8 mouse cellular contexts compared by ENCODE assay signal in the genomic region with DNA sequence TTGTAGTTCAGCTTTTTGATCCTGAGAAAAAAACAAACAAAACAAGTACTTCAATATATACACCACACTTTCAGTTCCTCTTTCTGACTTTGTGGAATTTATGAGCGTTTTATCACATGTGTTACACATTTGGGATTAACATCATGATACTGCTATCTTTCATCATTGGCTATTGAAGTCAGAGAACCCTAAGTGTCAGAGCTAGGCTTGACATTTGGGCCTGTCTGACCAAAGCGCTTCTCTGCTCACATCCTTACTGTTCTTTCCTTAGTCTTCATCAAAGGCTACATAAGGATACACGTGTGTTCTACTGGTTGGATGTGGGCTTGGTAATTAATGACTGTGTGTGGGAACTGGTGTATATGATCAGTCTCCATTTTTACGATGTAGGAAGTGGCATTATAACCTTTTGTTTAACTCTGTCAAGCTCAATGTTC. TPM values are rescaled to one million over a fixed set of nuclear protein-coding genes. Genes with fewer than 3 reads are reported as not detected.
A peak's percentile ranks its signal among the peaks of the same experiment; 100 is the strongest.
DNase-seq lines count a peak whose midpoint lies in the region; ATAC-seq and TF ChIP-seq lines count a peak whose summit lies in the region.

No protein-coding gene starts in this region.

- H3K4me1 ChIP-seq in hindbrain, embryonic 10.5 days (replicated peaks) = peaks cover 32% of the 10 kb centered on the region
- 0 out of 2 replicates have a peak, but pooled peaks cover 2% of the 10 kb centered on the region for H3K4me1 ChIP-seq in hindbrain, embryonic 11.5 days (replicated peaks; ENCODE audit: control insufficient read depth, insufficient read depth, low read length)
- peaks cover 18% of the 10 kb centered on the region for H3K4me1 ChIP-seq in bone marrow macrophage, adult 2 months (ENCODE audit: control insufficient read depth, insufficient read depth, low read length)
- H3K4me1 ChIP-seq in hindbrain, postnatal 0 days (ENCODE audit: insufficient read depth, low read length) = peaks cover 7% of the 10 kb centered on the region; the same call in 1 of the 2 replicates
- H3K4me1 ChIP-seq in midbrain, embryonic 16.5 days (ENCODE audit: control insufficient read depth, insufficient read depth, low read length) = peaks cover 25% of the 10 kb centered on the region

- DNase-seq in hindbrain, embryonic 10.5 days (ENCODE audit: low spot score) = no peak
- no peak for DNase-seq in hindbrain, embryonic 11.5 days (ENCODE audit: low spot score)
- DNase-seq in hindbrain, postnatal 0 days (ENCODE audit: low spot score) = no peak
- no peak for DNase-seq in adrenal gland, postnatal 25 days
- no peak for DNase-seq in cerebellum, postnatal 14 days
- no peak for DNase-seq in adrenal gland, postnatal 4 days (ENCODE audit: low spot score in 2 of 2)

- no peak for ATAC-seq in hindbrain, embryonic 11.5 days (ENCODE audit: low FRiP score)
- no peak for ATAC-seq in hindbrain, postnatal 0 days
- ATAC-seq in midbrain, embryonic 16.5 days = no peak

- H3K4me2 ChIP-seq in hindbrain, embryonic 11.5 days (replicated peaks; ENCODE audit: low read depth, low read length) = no peak overlapping the region; the same call in 1 of the 2 replicates
- H3K4me2 ChIP-seq in hindbrain, postnatal 0 days (ENCODE audit: low read depth, low read length) = peak overlapping the region; percentile 89
- H3K4me2 ChIP-seq in midbrain, embryonic 16.5 days (ENCODE audit: low read length) = peak overlapping the region; percentile 75

- no peaks in the 10 kb centered on the region for H3K27me3 ChIP-seq in hindbrain, embryonic 10.5 days (ENCODE audit: insufficient read depth, poor library complexity, severe bottlenecking)
- H3K27me3 ChIP-seq in hindbrain, embryonic 11.5 days (ENCODE audit: control insufficient read depth, insufficient read depth, low read length) = no peaks in the 10 kb centered on the region
- H3K27me3 ChIP-seq in hindbrain, postnatal 0 days (ENCODE audit: insufficient read depth, low read length) = no peaks in the 10 kb centered on the region
- H3K27me3 ChIP-seq in midbrain, embryonic 16.5 days (ENCODE audit: control insufficient read depth, insufficient read depth, low read depth, low read length) = no peaks in the 10 kb centered on the region

- no peaks in the 10 kb centered on the region for H3K9me3 ChIP-seq in hindbrain, embryonic 10.5 days
- H3K9me3 ChIP-seq in hindbrain, embryonic 11.5 days (ENCODE audit: control insufficient read depth, low read length) = no peaks in the 10 kb centered on the region
- H3K9me3 ChIP-seq in hindbrain, postnatal 0 days (ENCODE audit: low read length) = no peaks in the 10 kb centered on the region
- H3K9me3 ChIP-seq in midbrain, embryonic 16.5 days (replicated peaks; ENCODE audit: control insufficient read depth, low read length, poor library complexity, severe bottlenecking) = no peaks in the 10 kb centered on the region

- no peak overlapping the region for H3K27ac ChIP-seq in hindbrain, embryonic 10.5 days
- no peak overlapping the region for H3K27ac ChIP-seq in hindbrain, embryonic 11.5 days (ENCODE audit: low read depth, low read length)
- H3K27ac ChIP-seq in bone marrow macrophage, adult 2 months (ENCODE audit: insufficient read depth, low read depth, low read length) = peak overlapping the region; percentile 86
- peak overlapping the region; percentile 91; the same call in 1 of the 2 replicates for H3K27ac ChIP-seq in hindbrain, postnatal 0 days
- no peak overlapping the region; the same call in 1 of the 2 replicates for H3K27ac ChIP-seq in midbrain, embryonic 16.5 days (ENCODE audit: low read length)

- no peak for TF ChIP-seq CTCF in bone marrow macrophage, adult 2 months (IDR thresholded peaks at IDR 0.05; ENCODE audit: low read depth, low read length)
- TF ChIP-seq CTCF in hindbrain, postnatal 0 days (IDR thresholded peaks at IDR 0.05; ENCODE audit: low read depth) = no peak

- no peak for TF ChIP-seq POLR2A in bone marrow macrophage, adult 2 months (IDR thresholded peaks at IDR 0.05; ENCODE audit: borderline replicate concordance, low read depth, low read length)

- peak overlapping the region; percentile 97; the same call in 1 of the 2 replicates for H3K4me3 ChIP-seq in hindbrain, embryonic 10.5 days
- H3K4me3 ChIP-seq in hindbrain, embryonic 11.5 days (ENCODE audit: low read depth, low read length) = no peak overlapping the region
- H3K4me3 ChIP-seq in bone marrow macrophage, adult 2 months (ENCODE audit: insufficient read depth, low read length) = peak overlapping the region; percentile 67; the same call in 1 of the 2 replicates
- H3K4me3 ChIP-seq in hindbrain, postnatal 0 days (ENCODE audit: low read length) = no peak overlapping the region
- 0 out of 2 replicates have a peak overlapping the region, but pooled peaks have one; percentile 0 for H3K4me3 ChIP-seq in midbrain, embryonic 16.5 days (ENCODE audit: low read depth, low read length)

- no peak overlapping the region for H3K9ac ChIP-seq in hindbrain, embryonic 11.5 days (ENCODE audit: low read depth, low read length)
- 0 out of 2 replicates have a peak overlapping the region, but pooled peaks have one; percentile 2 for H3K9ac ChIP-seq in hindbrain, postnatal 0 days (replicated peaks; ENCODE audit: low read length)
- no peak overlapping the region for H3K9ac ChIP-seq in midbrain, embryonic 16.5 days (ENCODE audit: low read depth, low read length)

- peaks cover 26% of the 10 kb centered on the region for H3K36me3 ChIP-seq in hindbrain, embryonic 10.5 days
- H3K36me3 ChIP-seq in hindbrain, embryonic 11.5 days (ENCODE audit: control insufficient read depth, insufficient read depth, low read length) = no peaks in the 10 kb centered on the region
- H3K36me3 ChIP-seq in hindbrain, postnatal 0 days (ENCODE audit: insufficient read depth, low read length) = peaks cover 9% of the 10 kb centered on the region; the same call in 1 of the 2 replicates
- no peaks in the 10 kb centered on the region for H3K36me3 ChIP-seq in midbrain, embryonic 16.5 days (ENCODE audit: control insufficient read depth, insufficient read depth, low read length)

- 82% methylated on average over 4 of the region's 4 CpGs for WGBS in hindbrain, embryonic 10.5 days
- WGBS in hindbrain, embryonic 11.5 days = 92% methylated on average over 4 of the region's 4 CpGs
- 71% methylated on average over 4 of the region's 4 CpGs for WGBS in hindbrain, postnatal 0 days
- WGBS in midbrain, embryonic 16.5 days = 74% methylated on average over 4 of the region's 4 CpGs

RNA-seq across cellular contexts. Expression of gene Alg9, which starts 0.8 kb away (rescaled TPM):
- 40.0 and 42.5 TPM in 2 replicates for polyA plus RNA-seq in hindbrain, embryonic 10.5 days (2016; fragmentation: Nextera tagmentation; extraction: Ambion mirVana)
- polyA plus RNA-seq in hindbrain, embryonic 11.5 days (2014; fragmentation: Nextera tagmentation; extraction: Ambion mirVana) = 38.3 and 39.3 TPM in 2 replicates
- 17.7 and 20.0 TPM in 2 replicates for polyA plus RNA-seq in bone marrow macrophage, adult 2 months (2012; ENCODE audit: insufficient read depth, insufficient read length, missing spikeins)
- 92.7 and 94.0 TPM in 2 replicates for total RNA-seq in hindbrain, postnatal 0 days (2014; rRNA removed)
- 46.4 and 49.9 TPM in 2 replicates for polyA plus RNA-seq in hindbrain, postnatal 0 days (2015; fragmentation: Nextera tagmentation; extraction: Ambion mirVana)
- polyA plus RNA-seq in midbrain, embryonic 16.5 days (2015; fragmentation: Nextera tagmentation; extraction: Ambion mirVana) = 57.2 and 61.5 TPM in 2 replicates
- total RNA-seq in adrenal gland, postnatal 25 days (2021) = 28.8 and 32.7 TPM in 2 replicates
- 10 to 100 TPM; 21.4 to 22.5 TPM for total RNA-seq in adrenal gland, postnatal 4 days (2021)

RNA-seq across cellular contexts. Expression of gene 1110032A03Rik, which starts 1.3 kb away (rescaled TPM):
- 30.0 and 39.2 TPM in 2 replicates for polyA plus RNA-seq in hindbrain, embryonic 10.5 days (2016; fragmentation: Nextera tagmentation; extraction: Ambion mirVana)
- polyA plus RNA-seq in hindbrain, embryonic 11.5 days (2014; fragmentation: Nextera tagmentation; extraction: Ambion mirVana) = 38.5 and 42.3 TPM in 2 replicates
- 47.7 and 48.7 TPM in 2 replicates for polyA plus RNA-seq in bone marrow macrophage, adult 2 months (2012; ENCODE audit: insufficient read depth, insufficient read length, missing spikeins)
- total RNA-seq in hindbrain, postnatal 0 days (2014; rRNA removed) = 39.1 and 42.3 TPM in 2 replicates
- polyA plus RNA-seq in hindbrain, postnatal 0 days (2015; fragmentation: Nextera tagmentation; extraction: Ambion mirVana) = 66.2 and 75.0 TPM in 2 replicates
- 46.7 and 56.0 TPM in 2 replicates for polyA plus RNA-seq in midbrain, embryonic 16.5 days (2015; fragmentation: Nextera tagmentation; extraction: Ambion mirVana)
- total RNA-seq in adrenal gland, postnatal 25 days (2021) = 36.7 and 44.8 TPM in 2 replicates
- 10 to 100 TPM; 35.5 to 36.5 TPM for total RNA-seq in adrenal gland, postnatal 4 days (2021)

RNA-seq across cellular contexts. Expression of gene Fdxacb1, which starts 6.0 kb away (rescaled TPM):
- polyA plus RNA-seq in hindbrain, embryonic 10.5 days (2016; fragmentation: Nextera tagmentation; extraction: Ambion mirVana) = 11.4 and 13.5 TPM in 2 replicates
- polyA plus RNA-seq in hindbrain, embryonic 11.5 days (2014; fragmentation: Nextera tagmentation; extraction: Ambion mirVana) = 13.4 and 15.5 TPM in 2 replicates
- 9.3 and 9.5 TPM in 2 replicates for polyA plus RNA-seq in bone marrow macrophage, adult 2 months (2012; ENCODE audit: insufficient read depth, insufficient read length, missing spikeins)
- 8.9 and 11.7 TPM in 2 replicates for total RNA-seq in hindbrain, postnatal 0 days (2014; rRNA removed)
- 9.6 and 12.0 TPM in 2 replicates for polyA plus RNA-seq in hindbrain, postnatal 0 days (2015; fragmentation: Nextera tagmentation; extraction: Ambion mirVana)
- polyA plus RNA-seq in midbrain, embryonic 16.5 days (2015; fragmentation: Nextera tagmentation; extraction: Ambion mirVana) = 10.7 and 11.7 TPM in 2 replicates
- 8.2 and 9.0 TPM in 2 replicates for total RNA-seq in adrenal gland, postnatal 25 days (2021)
- 1 to 10 TPM; 8.2 to 9.7 TPM for total RNA-seq in adrenal gland, postnatal 4 days (2021)

RNA-seq across cellular contexts. Expression of gene Hspb2, which starts 21.9 kb away (rescaled TPM):
- polyA plus RNA-seq in hindbrain, embryonic 10.5 days (2016; fragmentation: Nextera tagmentation; extraction: Ambion mirVana) = 0.65 and 0.71 TPM in 2 replicates
- polyA plus RNA-seq in hindbrain, embryonic 11.5 days (2014; fragmentation: Nextera tagmentation; extraction: Ambion mirVana) = 1.9 and 2.4 TPM in 2 replicates
- polyA plus RNA-seq in bone marrow macrophage, adult 2 months (2012; ENCODE audit: insufficient read depth, insufficient read length, missing spikeins) = not detected in 2 replicates
- 5.4 TPM in 1 of 2 replicates, not detected in the other for total RNA-seq in hindbrain, postnatal 0 days (2014; rRNA removed)
- 2.2 and 2.9 TPM in 2 replicates for polyA plus RNA-seq in hindbrain, postnatal 0 days (2015; fragmentation: Nextera tagmentation; extraction: Ambion mirVana)
- 0.84 and 0.91 TPM in 2 replicates for polyA plus RNA-seq in midbrain, embryonic 16.5 days (2015; fragmentation: Nextera tagmentation; extraction: Ambion mirVana)
- 2.0 and 2.9 TPM in 2 replicates for total RNA-seq in adrenal gland, postnatal 25 days (2021)
- 1 to 10 TPM; 4.8 to 7.6 TPM for total RNA-seq in adrenal gland, postnatal 4 days (2021)

RNA-seq across cellular contexts. Expression of gene Cryab, which starts 22.9 kb away (rescaled TPM):
- 6.6 and 7.5 TPM in 2 replicates for polyA plus RNA-seq in hindbrain, embryonic 10.5 days (2016; fragmentation: Nextera tagmentation; extraction: Ambion mirVana)
- polyA plus RNA-seq in hindbrain, embryonic 11.5 days (2014; fragmentation: Nextera tagmentation; extraction: Ambion mirVana) = 5.9 and 7.4 TPM in 2 replicates
- polyA plus RNA-seq in bone marrow macrophage, adult 2 months (2012; ENCODE audit: insufficient read depth, insufficient read length, missing spikeins) = 2.4 and 3.0 TPM in 2 replicates
- total RNA-seq in hindbrain, postnatal 0 days (2014; rRNA removed) = 8.7 and 9.1 TPM in 2 replicates
- 31.2 and 31.4 TPM in 2 replicates for polyA plus RNA-seq in hindbrain, postnatal 0 days (2015; fragmentation: Nextera tagmentation; extraction: Ambion mirVana)
- 8.1 and 9.1 TPM in 2 replicates for polyA plus RNA-seq in midbrain, embryonic 16.5 days (2015; fragmentation: Nextera tagmentation; extraction: Ambion mirVana)
- 21.0 and 21.2 TPM in 2 replicates for total RNA-seq in adrenal gland, postnatal 25 days (2021)
- total RNA-seq in adrenal gland, postnatal 4 days (2021) = 10 to 100 TPM; 47.8 to 84.1 TPM

Comparison
In these comparisons a context has a peak if more than half of its experiments do, and no peak if none do; other contexts are left out.
1. H3K27ac ChIP-seq: peak in bone marrow macrophage, adult 2 months (single experiment) and hindbrain, postnatal 0 days (single experiment); none in hindbrain, embryonic 10.5 days (single experiment), hindbrain, embryonic 11.5 days (single experiment) and midbrain, embryonic 16.5 days (single experiment).
2. H3K4me3 ChIP-seq: peak in hindbrain, embryonic 10.5 days (single experiment), bone marrow macrophage, adult 2 months (single experiment) and midbrain, embryonic 16.5 days (single experiment); none in hindbrain, embryonic 11.5 days (single experiment) and hindbrain, postnatal 0 days (single experiment).